ENCODE assay signal across 21 mouse cellular contexts in the genomic region with DNA sequence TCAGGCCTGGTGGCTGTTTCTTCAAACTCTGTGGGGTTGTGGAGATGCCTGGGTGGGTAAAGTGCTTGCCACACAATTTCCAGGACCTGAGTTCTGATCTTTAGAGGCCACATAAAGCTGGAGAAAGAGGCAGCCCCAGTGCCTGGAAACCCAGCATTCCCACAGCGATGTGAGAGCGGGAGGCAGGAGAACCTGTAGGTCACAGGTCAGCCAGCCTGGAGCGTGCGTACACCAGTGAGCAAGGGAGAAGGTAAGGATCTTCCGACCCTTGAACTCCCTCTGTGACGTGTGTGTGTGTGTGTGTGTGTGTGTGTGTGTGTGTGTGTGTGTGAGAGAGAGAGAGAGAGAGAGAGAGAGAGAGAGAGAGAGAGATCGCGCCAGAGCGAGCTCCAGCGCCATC. TPM values are rescaled to one million over a fixed set of nuclear protein-coding genes. Genes with fewer than 3 reads are reported as not detected.
"Had no signal": no experiment of that assay in that cellular context is flagged by ENCODE, and none has a peak within 500 bp of the region (broad histone marks: within the 10 kb centered on the region; RNA-seq: fewer than 3 reads in every experiment).

No protein-coding gene starts in this region.

- DNase-seq: kidney, adult 8-10 months; kidney, postnatal 10 days; lung, adult 18-20 months; lung, postnatal 10 days; lung, postnatal 36 days; retina, postnatal 1 day; right cerebral cortex, postnatal 25 days; spleen, adult 18-20 months; thymus, postnatal 25 days had no signal

- H3K4me3 ChIP-seq: kidney, embryonic 15.5 days; limb, embryonic 12.5 days; limb, embryonic 15.5 days; lung, embryonic 15.5 days; megakaryocyte, embryonic 14.5 days; midbrain, embryonic 10.5 days; midbrain, embryonic 13.5 days; myocyte; neural tube, embryonic 13.5 days; stomach, embryonic 15.5 days had no signal

- H3K27ac ChIP-seq: kidney, embryonic 15.5 days; limb, embryonic 12.5 days; liver, embryonic 14.5 days; lung, embryonic 15.5 days; midbrain, embryonic 10.5 days; midbrain, embryonic 13.5 days; neural tube, embryonic 13.5 days; stomach, embryonic 15.5 days had no signal

- H3K27me3 ChIP-seq: kidney, embryonic 15.5 days; limb, embryonic 12.5 days; limb, embryonic 15.5 days; lung, embryonic 15.5 days; neural tube, embryonic 13.5 days; stomach, embryonic 15.5 days had no signal

- H3K36me3 ChIP-seq: kidney, embryonic 15.5 days; limb, embryonic 12.5 days; limb, embryonic 15.5 days; lung, embryonic 15.5 days; midbrain, embryonic 10.5 days; midbrain, embryonic 13.5 days; neural tube, embryonic 13.5 days; stomach, embryonic 15.5 days had no signal

- H3K9me3 ChIP-seq: kidney, embryonic 15.5 days; limb, embryonic 12.5 days; limb, embryonic 15.5 days; lung, embryonic 15.5 days; megakaryocyte, embryonic 14.5 days; midbrain, embryonic 10.5 days; midbrain, embryonic 13.5 days; neural tube, embryonic 13.5 days; stomach, embryonic 15.5 days had no signal

RNA-seq across cellular contexts. Expression of gene Tead1, which starts 14.4 kb away (rescaled TPM):
- total RNA-seq: monocyte, adult 5-6 weeks had no signal
